Mouse (Mus musculus): ENCODE results near the gene Atat1. TPM values are rescaled to one million over a fixed set of nuclear protein-coding genes. Genes with fewer than 3 reads are reported as not detected.

Atat1 gene
- polyA plus RNA-seq, 1 experiment from 2014 or later, result 313 TPM

DNA sequence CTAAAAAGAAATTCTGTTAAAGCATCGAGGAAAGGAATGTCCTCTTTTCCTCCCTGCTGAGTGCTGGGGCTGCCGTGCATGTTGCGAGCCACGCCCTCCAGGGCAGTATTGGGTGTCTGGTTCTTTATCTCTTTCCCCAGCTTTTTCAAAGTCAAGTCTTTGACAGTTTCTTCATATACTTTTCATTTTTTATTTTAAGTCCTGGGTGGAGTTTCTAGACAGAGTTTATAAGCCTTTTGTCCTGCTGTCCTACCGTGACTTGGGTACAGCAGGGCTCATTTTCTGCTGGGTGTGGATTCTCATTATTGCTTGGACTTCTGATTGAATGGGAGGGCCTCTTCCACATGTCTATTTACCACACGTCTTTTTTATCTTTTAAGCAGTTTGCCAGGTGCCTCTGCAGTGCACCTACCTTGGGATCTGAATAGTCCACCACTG lies 10.0 kb upstream of the Atat1 start:
- 46% methylated on average over 6 of the region's 6 CpGs for WGBS
- peak overlapping the region; percentile 64 for H3K4me3 ChIP-seq (ENCODE audit: low read depth, low read length)
- DNase-seq (ENCODE audit: low spot score) (no peak), ATAC-seq (no peak)
- no peaks in the 10 kb centered on the region for H3K27me3 ChIP-seq (replicated peaks; ENCODE audit: control insufficient read depth, insufficient read depth, low read length)
- peaks cover 25% of the 10 kb centered on the region for H3K4me1 ChIP-seq (ENCODE audit: control insufficient read depth, insufficient read depth, low read length)
- H3K36me3 ChIP-seq (ENCODE audit: control insufficient read depth, insufficient read depth, low read length), result peaks cover 23% of the 10 kb centered on the region
- H3K4me2 ChIP-seq (ENCODE audit: low read length), result peak overlapping the region; percentile 87
- H3K9ac ChIP-seq (ENCODE audit: low read length), result peak overlapping the region; percentile 73
- H3K27ac ChIP-seq (ENCODE audit: low read depth, low read length), result peak overlapping the region; percentile 93
- H3K9me3 ChIP-seq (replicated peaks; ENCODE audit: control insufficient read depth, low read length), result no peaks in the 10 kb centered on the region

DNA sequence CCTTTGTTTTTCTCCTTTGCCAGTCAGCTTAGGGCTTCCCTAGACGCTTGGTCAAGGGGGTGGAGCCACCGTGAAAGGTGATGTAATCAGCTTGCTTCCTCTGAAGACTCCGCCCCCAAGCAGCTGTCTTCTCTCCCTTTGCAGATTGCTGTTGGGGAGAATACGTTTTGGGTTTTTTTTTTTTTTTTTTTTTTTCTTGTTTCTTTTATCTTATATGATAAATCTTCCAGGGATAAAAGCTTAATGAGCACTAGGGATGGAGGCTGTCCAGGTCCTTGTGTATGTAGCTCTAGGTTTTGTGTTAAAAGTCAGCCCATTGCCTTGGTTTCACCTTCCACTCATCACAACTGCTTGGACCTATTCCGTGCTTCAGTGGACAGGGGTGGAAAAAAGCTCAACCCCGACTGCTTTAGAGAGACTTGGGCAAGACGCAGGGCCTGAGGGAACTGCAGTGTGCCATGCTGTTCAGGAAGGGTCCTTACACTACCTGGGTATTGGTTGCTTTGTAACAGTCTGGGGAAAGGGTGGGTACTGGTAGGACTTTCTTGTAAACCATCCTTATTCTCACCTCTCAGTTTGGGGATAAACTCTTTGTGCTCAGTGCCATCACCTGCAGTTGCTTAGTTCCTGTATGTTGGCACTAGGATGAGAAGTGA lies 9.3 kb upstream of the Atat1 start:
- Histone ChIP-seq H3K4me3 (ENCODE audit: low read depth, low read length) (peak overlapping the region; percentile 64), H3K36me3 (ENCODE audit: control insufficient read depth, insufficient read depth, low read length) (peaks cover 16% of the 10 kb centered on the region), H3K9ac (ENCODE audit: low read length) (peak overlapping the region; percentile 96), H3K27ac (ENCODE audit: low read depth, low read length) (peak overlapping the region; percentile 93), H3K9me3 (replicated peaks; ENCODE audit: control insufficient read depth, low read length) (no peaks in the 10 kb centered on the region), H3K27me3 (replicated peaks; ENCODE audit: control insufficient read depth, insufficient read depth, low read length) (no peaks in the 10 kb centered on the region), H3K4me1 (ENCODE audit: control insufficient read depth, insufficient read depth, low read length) (peaks cover 25% of the 10 kb centered on the region), H3K4me2 (ENCODE audit: low read length) (peak overlapping the region; percentile 87)
- DNase-seq (ENCODE audit: low spot score) (peak; percentile 99), ATAC-seq (peak; percentile 48)
- WGBS, result 11% methylated on average over 7 of the region's 7 CpGs

DNA sequence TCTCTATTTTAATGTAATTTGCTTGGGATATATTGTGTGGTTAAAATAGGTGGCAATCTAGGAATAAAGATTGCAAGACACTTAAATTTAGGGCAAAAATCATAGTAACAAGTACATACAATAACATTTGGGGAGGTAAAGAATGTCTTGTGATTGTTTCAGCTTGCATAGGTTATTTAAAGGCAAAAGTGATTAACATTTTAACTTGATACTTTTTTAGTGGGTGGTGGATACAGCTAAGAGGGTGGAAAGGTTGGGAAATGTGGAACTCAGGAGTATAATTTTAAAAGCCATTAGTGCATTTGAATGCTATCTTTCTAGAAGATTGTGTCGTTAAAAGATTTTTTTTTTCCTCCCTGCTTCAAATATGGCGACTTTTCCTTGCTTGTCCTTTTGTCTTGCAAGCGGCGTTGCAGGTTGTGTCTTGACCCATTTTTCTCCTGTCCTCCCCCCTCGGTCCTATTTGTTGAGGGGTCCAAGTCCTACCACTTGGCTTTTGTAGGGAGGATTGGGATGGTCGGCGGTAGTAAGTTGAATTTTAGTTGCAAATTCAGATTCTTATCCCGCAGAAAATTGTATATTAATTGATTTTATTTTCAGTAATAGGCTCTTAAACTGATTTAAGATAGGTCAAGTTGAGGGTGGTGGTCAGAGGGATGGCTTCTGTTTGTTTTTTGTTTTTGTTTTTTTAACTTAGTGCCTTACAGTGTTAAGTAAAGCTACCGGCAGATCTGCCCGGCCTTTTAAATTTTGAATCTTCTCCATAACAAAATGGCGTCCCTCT lies 8.6 kb upstream of the Atat1 start:
- Histone ChIP-seq H3K27me3 (replicated peaks; ENCODE audit: control insufficient read depth, insufficient read depth, low read length) (no peaks in the 10 kb centered on the region), H3K27ac (ENCODE audit: low read depth, low read length) (peak overlapping the region; percentile 93), H3K4me2 (ENCODE audit: low read length) (peak overlapping the region; percentile 87), H3K9me3 (replicated peaks; ENCODE audit: control insufficient read depth, low read length) (no peaks in the 10 kb centered on the region), H3K4me1 (ENCODE audit: control insufficient read depth, insufficient read depth, low read length) (peaks cover 25% of the 10 kb centered on the region), H3K36me3 (ENCODE audit: control insufficient read depth, insufficient read depth, low read length) (peaks cover 9% of the 10 kb centered on the region), H3K4me3 (ENCODE audit: low read depth, low read length) (peak overlapping the region; percentile 64), H3K9ac (ENCODE audit: low read length) (peak overlapping the region; percentile 96)
- under 1% methylated on average over 11 of the region's 11 CpGs for WGBS
- DNase-seq (ENCODE audit: low spot score), result peak; percentile 83
- no peak for ATAC-seq

DNA sequence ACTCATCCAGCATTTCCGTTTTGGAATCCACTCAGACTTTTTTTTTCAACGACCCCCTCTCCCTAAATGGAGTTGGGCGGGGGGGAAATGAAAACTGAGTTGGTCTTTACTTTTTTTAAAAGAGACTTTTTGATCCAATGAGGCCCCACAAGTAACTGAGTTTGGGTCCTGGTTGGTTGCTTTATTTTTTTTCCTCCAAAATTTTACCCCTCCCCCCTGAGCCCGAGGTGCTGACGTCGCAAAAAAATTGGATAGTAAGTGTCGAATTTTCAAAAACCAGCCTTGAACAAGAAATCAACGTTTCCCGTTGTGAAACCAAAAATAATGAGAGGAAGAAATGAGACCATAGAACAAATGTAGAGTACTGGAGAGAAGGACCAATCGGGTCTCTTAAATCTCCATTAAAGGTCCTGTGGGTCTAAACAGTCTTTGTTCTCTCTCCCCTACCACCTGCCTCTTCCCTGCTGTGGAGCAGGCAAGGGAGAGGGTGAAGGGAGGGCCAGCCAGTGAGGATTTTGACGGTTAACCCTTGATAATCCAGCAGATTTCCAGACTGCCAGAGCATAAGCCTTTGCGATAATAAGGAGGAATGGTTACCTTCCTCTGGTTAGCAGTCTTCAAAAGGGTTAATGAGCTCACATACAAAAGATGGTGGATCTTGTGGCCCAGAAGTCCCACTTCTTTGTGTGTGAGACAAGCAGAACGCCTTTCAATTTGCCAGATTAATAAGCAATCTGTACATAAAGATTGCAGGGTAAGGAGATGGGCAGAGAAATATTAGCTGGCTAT lies 7.8 kb upstream of the Atat1 start:
- DNase-seq (ENCODE audit: low spot score), result peak; percentile 95
- Histone ChIP-seq H3K27me3 (replicated peaks; ENCODE audit: control insufficient read depth, insufficient read depth, low read length) (no peaks in the 10 kb centered on the region), H3K4me3 (ENCODE audit: low read depth, low read length) (peak overlapping the region; percentile 64), H3K4me1 (ENCODE audit: control insufficient read depth, insufficient read depth, low read length) (peaks cover 25% of the 10 kb centered on the region), H3K36me3 (ENCODE audit: control insufficient read depth, insufficient read depth, low read length) (peaks cover 10% of the 10 kb centered on the region; the same call in 1 of the 2 replicates), H3K4me2 (ENCODE audit: low read length) (peak overlapping the region; percentile 87), H3K9ac (ENCODE audit: low read length) (peak overlapping the region; percentile 96), H3K9me3 (replicated peaks; ENCODE audit: control insufficient read depth, low read length) (no peaks in the 10 kb centered on the region), H3K27ac (ENCODE audit: low read depth, low read length) (peak overlapping the region; percentile 93)
- under 1% methylated on average over 13 of the region's 13 CpGs for WGBS
- peak; percentile 10 for ATAC-seq

DNA sequence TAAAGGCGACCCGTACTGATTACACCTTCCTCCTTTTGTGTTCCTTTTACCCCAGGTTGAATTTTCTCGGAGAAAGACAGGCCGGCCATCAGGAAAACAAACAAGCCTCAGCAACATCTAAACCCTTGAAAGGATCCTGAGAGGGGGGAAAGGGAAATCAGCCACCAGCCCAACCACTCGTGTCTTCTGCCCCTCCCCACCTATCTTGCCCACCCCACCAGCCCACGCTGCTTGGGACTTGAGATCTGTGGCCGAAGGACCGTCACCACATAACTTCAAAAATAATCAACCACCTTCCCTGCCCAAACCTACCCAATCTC lies 7.2 kb upstream of the Atat1 start:
- peaks cover 13% of the 10 kb centered on the region; the same call in 1 of the 2 replicates for H3K36me3 ChIP-seq (ENCODE audit: control insufficient read depth, insufficient read depth, low read length)
- no peaks in the 10 kb centered on the region for H3K9me3 ChIP-seq (replicated peaks; ENCODE audit: control insufficient read depth, low read length)
- WGBS, result 0% methylated on average over 8 of the region's 8 CpGs
- H3K4me2 ChIP-seq (ENCODE audit: low read length), result peak overlapping the region; percentile 87
- peak overlapping the region; percentile 96 for H3K9ac ChIP-seq (ENCODE audit: low read length)
- peak overlapping the region; percentile 93 for H3K27ac ChIP-seq (ENCODE audit: low read depth, low read length)
- no peak for DNase-seq (ENCODE audit: low spot score)
- H3K27me3 ChIP-seq (replicated peaks; ENCODE audit: control insufficient read depth, insufficient read depth, low read length), result no peaks in the 10 kb centered on the region
- ATAC-seq, result no peak
- peaks cover 25% of the 10 kb centered on the region for H3K4me1 ChIP-seq (ENCODE audit: control insufficient read depth, insufficient read depth, low read length)
- peak overlapping the region; percentile 64 for H3K4me3 ChIP-seq (ENCODE audit: low read depth, low read length)

DNA sequence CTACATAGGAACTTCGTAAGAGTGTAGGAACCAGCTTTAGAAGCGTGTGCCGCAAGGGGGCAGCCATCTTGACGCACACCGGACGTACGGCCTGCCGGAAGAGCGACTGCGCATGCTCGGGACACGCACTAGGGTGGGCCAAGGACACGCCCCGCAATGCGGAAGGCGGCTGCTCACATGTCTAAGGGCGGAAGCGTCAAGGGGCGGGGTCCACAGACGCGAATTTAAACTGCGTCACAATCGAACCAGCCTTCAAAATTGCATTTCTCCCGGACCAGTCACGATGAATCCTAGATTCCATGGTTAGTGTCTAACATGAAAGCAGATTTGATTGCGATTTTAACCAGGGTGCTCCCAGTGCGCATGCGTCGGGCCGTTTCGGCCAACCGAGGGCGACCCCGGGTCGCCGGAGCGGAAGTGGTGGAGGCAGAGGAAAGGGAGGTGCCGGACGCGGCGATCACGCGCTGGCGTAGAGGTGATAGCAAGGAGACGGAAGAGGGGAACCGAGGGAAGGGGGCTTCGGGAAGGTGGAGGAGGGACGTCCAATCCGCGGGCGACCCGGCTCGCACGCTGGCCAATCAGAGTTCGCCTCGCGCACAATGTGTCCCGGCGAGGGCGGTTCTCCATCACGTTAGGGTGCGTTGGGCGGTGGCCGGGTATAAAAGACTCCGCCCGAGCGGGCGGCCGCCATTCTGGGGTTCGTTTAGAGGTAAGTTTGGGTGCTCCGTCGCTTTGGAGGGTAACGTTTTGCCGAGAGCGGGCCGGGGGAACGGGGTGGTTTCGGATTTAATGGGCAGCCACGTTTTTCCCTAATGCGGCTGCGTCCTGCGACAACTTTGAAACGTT lies 6.6 kb upstream of the Atat1 start, which contains the start of the genes Mrps18b and Ppp1r10:
TSS of gene Mrps18b (minus strand) at position 93 of the 846 bp plus-strand sequence.
TSS of gene Ppp1r10 (plus strand) at position 138 of the 846 bp plus-strand sequence.
- H3K36me3 ChIP-seq (ENCODE audit: control insufficient read depth, insufficient read depth, low read length), result peaks cover 13% of the 10 kb centered on the region; the same call in 1 of the 2 replicates
- H3K4me1 ChIP-seq (ENCODE audit: control insufficient read depth, insufficient read depth, low read length), result peaks cover 25% of the 10 kb centered on the region
- peak within 1 kb of the TSS; percentile 87 for H3K4me2 ChIP-seq (ENCODE audit: low read length)
- peak within 1 kb of the TSS; percentile 64 for H3K4me3 ChIP-seq (ENCODE audit: low read depth, low read length)
- under 1% methylated on average over 83 of the region's 83 CpGs for WGBS
- peak within 1 kb of the TSS; percentile 96 for H3K9ac ChIP-seq (ENCODE audit: low read length)
- H3K9me3 ChIP-seq (replicated peaks; ENCODE audit: control insufficient read depth, low read length), result no peaks in the 10 kb centered on the region
- H3K27me3 ChIP-seq (replicated peaks; ENCODE audit: control insufficient read depth, insufficient read depth, low read length), result no peaks in the 10 kb centered on the region
- peak; percentile 92 for ATAC-seq
- peak; percentile 100 for DNase-seq (ENCODE audit: low spot score)
- H3K27ac ChIP-seq (ENCODE audit: low read depth, low read length), result peak within 1 kb of the TSS; percentile 93

DNA sequence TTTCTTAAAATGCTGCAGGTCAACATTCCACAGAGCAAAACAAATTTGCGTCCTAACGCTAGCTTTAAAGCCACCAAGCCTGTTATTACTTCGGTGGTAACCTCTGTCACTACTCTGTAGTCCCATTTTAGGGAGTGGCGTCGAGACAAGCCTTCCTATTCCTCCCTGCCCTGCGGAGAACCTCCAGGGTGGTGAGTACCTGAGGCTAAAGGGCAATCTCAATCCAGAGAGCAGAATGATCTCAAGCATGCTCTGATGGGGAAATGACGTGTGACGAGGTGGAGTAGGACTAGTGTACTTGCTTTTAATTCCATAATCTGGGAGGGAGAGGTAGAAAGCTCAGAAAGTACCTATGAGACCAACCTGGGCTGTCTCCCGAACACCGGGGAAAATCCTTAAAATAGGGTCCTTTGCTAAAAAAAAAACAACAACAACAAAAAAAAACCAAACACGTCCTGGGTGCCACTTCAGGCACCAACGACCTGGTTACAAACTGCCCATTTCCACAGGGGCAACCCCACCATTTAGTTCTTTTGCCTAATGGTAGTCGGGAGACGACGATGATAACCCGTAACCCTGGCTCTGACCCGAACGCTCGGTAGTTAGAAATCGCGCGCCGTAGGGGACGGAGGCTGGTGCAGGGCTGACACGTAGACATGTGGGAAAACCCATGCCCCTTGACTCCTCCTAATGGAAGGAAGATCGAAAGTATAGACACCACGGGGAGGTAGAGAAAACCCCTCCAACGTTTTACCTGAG lies 5.8 kb upstream of the Atat1 start:
- 3% methylated on average over 28 of the region's 28 CpGs for WGBS

More for the DNA sequence above, 5.8 kb upstream of the Atat1 start:
- no peak for DNase-seq (ENCODE audit: low spot score)
- peaks cover 17% of the 10 kb centered on the region; the same call in 1 of the 2 replicates for H3K36me3 ChIP-seq (ENCODE audit: control insufficient read depth, insufficient read depth, low read length)
- peak overlapping the region; percentile 87 for H3K4me2 ChIP-seq (ENCODE audit: low read length)
- H3K9me3 ChIP-seq (replicated peaks; ENCODE audit: control insufficient read depth, low read length), result no peaks in the 10 kb centered on the region
- H3K4me3 ChIP-seq (ENCODE audit: low read depth, low read length), result peak overlapping the region; percentile 64
- H3K27me3 ChIP-seq (replicated peaks; ENCODE audit: control insufficient read depth, insufficient read depth, low read length), result no peaks in the 10 kb centered on the region
- no peak for ATAC-seq
- peak overlapping the region; percentile 61 for H3K9ac ChIP-seq (ENCODE audit: low read length)
- H3K27ac ChIP-seq (ENCODE audit: low read depth, low read length), result peak overlapping the region; percentile 91
- peaks cover 21% of the 10 kb centered on the region for H3K4me1 ChIP-seq (ENCODE audit: control insufficient read depth, insufficient read depth, low read length)

All from forebrain, embryonic 14.5 days (tissue).